Mouse (Mus musculus) liver, adult 2 months (tissue): ENCODE measurements around the gene Myo1c.

Experiments used
- CTCF ChIP-seq: fragments of 200-500 bp; IDR thresholded peaks from 2 replicates; pipeline ENCODE4 v1.5.1; 2011; ENCODE audit warnings: low read depth, low read length, control low read depth
- POLR2A ChIP-seq: fragments of 200-500 bp; IDR thresholded peaks from 2 replicates; pipeline ENCODE4 v1.6.1; 2011; ENCODE audit warnings: low read length, control low read depth; ENCODE audit not compliant: insufficient read depth; ENCODE audit errors: extremely low read depth

- TF ChIP-seq POLR2A (no peak), CTCF (no peak)
Observed at GRCm38 (mm10) chr11:75658996-75659750, 8.9 kb downstream of the Myo1c start.
